Mouse (Mus musculus) hematopoietic multipotent progenitor cell, adult 10-12 weeks (in vitro differentiated cells): ENCODE data around the gene Mnx1. TPM values are rescaled to one million over a fixed set of nuclear protein-coding genes. Genes with fewer than 3 reads are reported as not detected.

Experiments used
- polyA plus RNA-seq: library from polyadenylated mRNA; stranded (reverse); fragments of >175 nt; gene quantifications from 2 replicates; pipeline ENCODE4 v1.2.3, GENCODE M21; 2012; ENCODE audit warnings: low replicate concordance

Mnx1 gene
- not detected in 2 replicates for polyA plus RNA-seq

GRCm38 (mm10) chr5:29478208-29479197, at the start of gene Mnx1:
Mnx1 (minus strand) TSS chr5:29478470.

GRCm38 (mm10) chr5:29434228-29434871, 43.9 kb downstream of the Mnx1 start, which contains the start of gene Nom1:
Nom1 (plus strand) TSS chr5:29434664.

Other genes starting within 250 kb of the Mnx1 start
- 0.58 and 1.1 TPM in 2 replicates for gene Lmbr1, start 100.1 kb downstream of the Mnx1 start, polyA plus RNA-seq
- gene Nom1, start 43.8 kb downstream of the Mnx1 start, polyA plus RNA-seq = 4.9 and 10.7 TPM in 2 replicates
- 3.7 and 4.3 TPM in 2 replicates for gene Ube3c, start 90.8 kb upstream of the Mnx1 start, polyA plus RNA-seq